Mouse (Mus musculus): ENCODE measurements at regions not wholly inside any gene's neighbourhood (a gene's known extent, or its start where the extent isn't known, plus 50 kb on each side); places are given as distances from the start of the nearest gene placed in this dataset.

DNA sequence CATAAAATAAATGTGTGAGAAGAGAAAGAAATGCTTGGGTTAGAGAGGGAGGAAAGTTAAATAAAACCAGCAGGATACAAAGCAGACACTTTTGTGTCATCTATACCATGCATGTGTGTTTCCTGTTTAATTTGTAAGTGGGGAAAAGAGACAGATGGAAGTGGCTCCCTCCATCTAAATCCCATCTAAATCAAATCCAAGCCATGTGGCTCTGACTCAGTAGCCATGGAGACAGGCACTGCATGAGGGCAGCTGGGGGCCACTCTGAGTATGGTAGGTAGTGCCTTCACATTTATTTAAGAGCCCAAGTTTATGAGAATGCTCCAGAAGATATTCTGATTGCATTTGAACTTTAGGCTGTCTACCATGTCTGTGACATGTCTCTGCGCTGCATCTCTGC lies 97.8 kb upstream of the Tcf21 start:
- no peak for DNase-seq

DNA sequence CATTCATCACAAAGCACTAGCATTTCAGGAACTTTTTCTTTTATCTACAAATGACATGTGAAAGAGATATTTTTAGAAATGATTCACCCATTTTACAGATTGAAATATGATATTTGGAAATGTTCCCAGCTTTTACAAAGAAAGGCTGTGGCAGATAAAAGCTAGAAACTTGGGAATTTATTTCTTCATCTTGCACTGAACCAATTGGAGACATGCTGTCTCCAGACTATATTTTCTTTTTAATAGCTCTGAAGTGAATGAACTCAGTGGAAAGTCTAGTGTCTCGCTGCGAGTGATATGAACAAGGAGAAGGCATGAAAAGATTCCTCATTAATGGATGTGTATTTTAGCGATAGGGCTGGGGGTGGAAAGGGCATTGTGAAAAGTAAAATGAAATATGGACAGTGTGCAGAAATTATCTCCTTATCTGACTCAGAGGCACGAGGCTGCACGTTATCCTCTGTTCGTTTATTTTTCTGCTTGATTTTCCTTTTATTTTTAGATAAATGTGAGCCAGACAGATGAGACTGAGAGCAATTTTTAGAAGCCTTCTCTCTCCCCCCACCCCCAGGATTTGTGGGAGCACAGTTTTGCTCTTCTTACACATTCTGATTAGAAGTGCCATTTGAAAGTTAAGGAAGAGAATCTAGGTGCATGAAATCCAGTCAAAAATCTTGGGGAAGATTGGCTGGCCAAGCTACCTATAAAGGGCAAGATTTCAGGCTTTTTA lies 96.0 kb upstream of the Tcf21 start:
- DNase-seq, result no peak

DNA sequence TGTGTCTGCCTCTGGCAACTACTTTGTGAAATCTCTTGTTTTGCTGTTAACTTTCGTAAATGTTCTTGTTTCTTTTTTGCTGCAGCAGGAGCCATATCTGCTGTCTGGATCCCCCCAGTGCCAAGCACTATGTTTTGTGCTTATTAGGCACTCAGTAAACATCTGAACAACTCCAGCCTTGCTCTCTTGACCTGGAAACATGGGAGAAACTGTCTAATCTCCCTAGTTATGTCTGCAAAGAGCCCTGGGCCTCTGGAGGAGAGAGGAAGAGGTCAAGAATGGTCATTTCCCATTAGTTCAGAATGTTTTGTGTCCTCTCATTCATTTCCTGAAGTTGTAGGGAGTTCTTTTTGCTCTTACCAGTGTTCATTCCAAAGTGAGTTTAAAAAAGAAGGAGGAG lies 93.1 kb upstream of the Tcf21 start:
- no peak for DNase-seq

DNA sequence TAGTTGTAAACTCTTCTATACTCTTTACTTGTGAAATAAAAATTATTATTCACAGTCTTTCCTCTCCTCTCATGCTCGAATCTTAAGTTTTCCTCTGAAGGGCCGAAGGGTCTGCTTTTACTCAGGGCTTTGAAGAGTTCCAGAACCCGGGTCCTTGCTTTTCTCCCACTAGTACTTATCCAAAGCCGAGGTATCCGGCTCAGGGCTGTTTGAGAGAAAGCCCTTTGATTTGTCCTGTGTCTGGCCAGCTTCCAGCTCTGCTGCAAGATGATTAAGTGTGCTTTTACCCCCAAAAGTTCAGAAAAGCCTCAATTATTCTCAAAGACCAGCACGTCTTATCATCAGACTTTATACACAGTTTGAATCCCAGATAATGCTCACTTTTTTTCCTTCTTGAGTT lies 88.7 kb upstream of the Tcf21 start:
- DNase-seq, result no peak

DNA sequence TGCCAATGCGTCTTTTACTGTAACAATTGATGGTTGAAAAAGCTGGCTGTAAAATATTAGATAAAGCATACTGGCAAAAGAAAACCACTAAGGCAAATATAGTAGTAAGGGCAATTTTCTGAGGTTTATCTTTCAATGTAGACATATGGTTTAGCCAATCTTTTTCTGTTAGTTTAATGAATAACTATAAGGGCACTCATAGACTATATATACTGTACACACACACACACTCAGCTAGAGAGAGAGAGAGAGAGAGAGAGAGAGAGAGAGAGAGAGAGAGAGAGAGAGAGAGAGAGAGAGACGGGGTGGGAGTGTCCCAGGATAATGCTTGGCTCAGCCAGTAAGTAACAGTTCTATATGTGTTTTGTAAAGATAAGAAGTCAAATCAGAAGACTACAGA lies 85.3 kb upstream of the Tcf21 start:
- DNase-seq, result no peak

DNA sequence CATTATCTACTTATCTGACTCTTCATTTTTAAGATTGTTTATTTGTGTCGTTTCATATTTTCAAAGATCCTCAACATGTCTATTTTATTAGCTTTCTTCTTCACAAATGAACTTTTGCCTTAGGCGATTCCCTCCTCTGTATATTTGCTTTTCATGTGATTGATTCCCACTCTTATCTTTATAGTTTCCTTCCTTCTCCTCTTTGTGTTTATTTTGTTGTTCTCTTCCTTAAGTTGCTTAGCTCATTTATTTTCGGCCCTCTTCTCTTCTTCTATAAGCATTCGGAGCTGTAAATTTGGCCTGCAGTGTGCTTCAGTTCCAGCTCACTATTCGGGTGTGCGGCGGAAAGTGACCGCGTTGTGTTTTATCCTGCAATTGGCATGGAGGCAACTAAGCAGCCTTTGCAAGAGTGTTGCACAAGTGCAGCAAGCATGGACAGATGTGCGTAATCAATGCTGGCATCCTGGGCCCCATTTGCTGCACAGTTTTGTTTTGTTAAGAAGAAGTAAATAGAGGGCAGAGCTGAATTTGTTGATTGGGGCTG lies 73.5 kb upstream of the Tcf21 start:
- DNase-seq, result no peak

DNA sequence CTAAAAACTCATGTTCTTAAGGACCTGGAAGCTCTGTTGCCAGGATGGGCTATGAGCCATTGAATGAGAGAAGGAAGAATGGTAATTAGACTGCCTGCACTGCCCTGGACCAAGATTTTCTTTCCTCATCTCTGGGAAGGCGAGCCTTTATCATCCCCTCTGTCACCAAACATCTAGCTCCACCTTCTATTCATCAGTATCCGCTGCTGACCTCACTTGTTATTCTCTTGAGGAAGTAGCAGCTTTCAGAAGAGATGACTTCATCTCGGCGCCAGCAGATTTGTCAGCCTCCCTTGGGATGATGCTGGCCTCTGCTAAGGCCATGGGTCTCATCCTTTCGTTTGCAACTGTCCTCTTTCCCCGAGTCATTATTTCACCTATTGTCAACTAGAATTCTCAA lies 67.5 kb upstream of the Tcf21 start:
- no peak for DNase-seq

DNA sequence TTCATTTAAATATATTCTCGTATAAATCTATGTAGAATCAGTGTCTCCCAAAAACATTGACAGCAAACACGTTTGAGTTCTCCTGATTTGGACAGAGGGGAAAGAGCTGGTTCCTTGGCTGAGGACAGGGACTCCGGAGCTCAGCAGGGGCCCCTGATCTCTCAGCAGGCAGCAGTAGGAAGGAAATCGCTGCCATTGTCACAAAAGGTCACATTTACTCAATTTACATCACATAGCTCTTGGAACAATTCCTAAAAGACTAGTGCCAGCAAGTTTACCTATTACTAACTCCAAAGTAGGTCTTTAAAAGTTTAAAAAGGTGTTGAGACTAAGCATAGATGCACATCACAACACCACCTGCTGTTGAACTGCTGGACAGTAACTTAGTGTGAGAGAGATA lies 59.7 kb upstream of the Tcf21 start:
- no peak for DNase-seq

DNA sequence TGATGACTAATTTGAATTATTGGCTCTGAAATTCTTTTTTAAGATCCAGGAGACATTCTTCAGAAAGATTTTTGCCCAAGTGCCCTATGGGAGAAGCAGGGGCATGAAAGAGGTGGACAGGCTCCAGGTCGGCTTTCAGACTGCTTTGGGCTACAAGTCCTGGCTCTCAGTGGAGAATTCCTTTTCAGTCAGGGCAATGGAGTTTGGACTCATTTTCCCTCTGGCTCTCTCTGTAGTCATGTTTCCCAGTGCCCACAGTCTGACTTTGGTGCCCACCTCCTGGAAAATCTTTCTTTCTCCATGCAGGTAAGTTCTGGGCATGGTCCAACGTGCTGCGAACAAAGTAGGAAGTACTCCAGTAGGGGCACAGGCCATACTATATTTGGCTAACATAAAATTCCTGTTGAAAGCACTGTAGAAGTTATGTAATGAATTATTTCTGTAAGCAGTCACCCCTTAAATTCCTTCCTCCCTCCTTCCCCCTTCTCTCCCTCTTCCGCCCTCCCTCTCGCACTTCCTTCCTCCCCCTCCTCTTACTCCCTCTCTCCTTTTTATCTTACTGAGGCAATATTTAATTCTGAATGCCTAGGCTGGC lies 57.7 kb upstream of the Tcf21 start:
- DNase-seq, result no peak

DNA sequence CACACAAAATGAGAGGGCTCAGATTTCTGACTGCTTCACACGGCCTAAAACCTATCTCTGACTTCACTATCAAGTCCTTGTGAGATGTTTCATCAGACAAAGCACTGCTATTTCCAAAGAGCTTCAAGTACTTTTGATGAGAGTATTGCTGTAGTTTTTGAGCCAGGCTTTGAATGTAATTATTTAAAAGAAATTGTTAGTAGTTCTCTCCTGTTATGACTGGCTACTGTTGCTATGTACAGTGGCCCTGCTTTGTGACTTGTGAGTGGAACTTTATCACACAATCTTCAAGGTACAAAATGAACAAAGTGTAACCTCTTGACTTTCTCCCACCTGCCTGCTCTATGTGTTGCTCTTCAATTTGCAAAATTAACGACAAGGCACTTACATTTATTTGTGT lies 57.1 kb upstream of the Tcf21 start:
- no peak for DNase-seq

DNA sequence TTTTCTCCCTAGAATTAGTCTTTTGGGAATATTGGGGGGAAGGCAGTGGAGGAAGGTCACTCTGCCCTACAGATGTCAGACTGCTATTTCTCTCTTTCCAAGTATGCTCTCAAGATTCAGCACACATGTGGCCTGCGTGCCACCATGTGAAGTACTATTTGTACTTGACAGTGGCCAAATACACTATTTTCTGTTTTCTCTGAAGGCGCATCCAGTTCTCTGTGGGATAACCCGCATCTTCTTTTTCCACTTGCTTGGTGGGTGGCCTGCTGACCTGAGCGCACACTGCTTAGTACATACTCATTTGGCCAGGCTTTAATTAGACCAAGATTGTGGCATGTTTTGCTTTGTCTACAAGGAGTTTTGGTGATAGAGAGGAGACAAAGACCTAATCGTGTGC lies 55.7 kb upstream of the Tcf21 start:
- DNase-seq, result no peak

DNA sequence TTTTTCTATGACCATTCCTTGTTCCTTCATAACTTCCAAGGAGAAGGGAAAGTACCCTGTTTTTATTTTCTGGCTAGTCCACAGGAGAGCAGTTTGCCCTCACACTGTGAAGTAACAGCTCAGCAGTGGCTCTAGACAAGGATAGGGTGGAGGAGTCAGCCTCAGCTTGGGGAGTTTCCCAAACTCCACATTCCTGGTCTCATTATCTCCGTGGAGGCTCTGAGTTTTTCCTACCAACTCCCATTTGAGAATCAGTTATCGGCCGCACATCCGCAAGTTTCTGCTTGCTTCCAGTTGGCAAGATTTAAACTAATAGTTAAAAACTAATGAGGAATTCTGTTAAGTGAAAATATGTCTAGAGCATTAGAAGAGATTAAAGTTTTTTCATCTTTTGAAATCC lies 55.2 kb upstream of the Tcf21 start:
- no peak for DNase-seq

Data from embryo, embryonic 11 days (tissue).